ENCODE assay signal across 8 mouse cellular contexts in genomic region chr12:13268412-13268811, GRCm38 (mm10). TPM values are rescaled to one million over a fixed set of nuclear protein-coding genes. Genes with fewer than 3 reads are reported as not detected.
A peak's percentile ranks its signal among the peaks of the same experiment; 100 is the strongest.
DNase-seq lines count a peak whose midpoint lies in the region; ATAC-seq and TF ChIP-seq lines count a peak whose summit lies in the region.

No protein-coding gene starts in this region.

- peak overlapping the region; percentile 79; the same call in 1 of the 2 replicates for H3K4me3 ChIP-seq in heart, postnatal 0 days (ENCODE audit: low read depth, low read length)
- H3K4me3 ChIP-seq in embryonic facial prominence, embryonic 10.5 days, result peak overlapping the region; percentile 71
- peak overlapping the region; percentile 92 for H3K4me3 ChIP-seq in intestine, embryonic 14.5 days (ENCODE audit: low read depth, low read length)

- 46% methylated on average over 3 of the region's 3 CpGs for WGBS in heart, postnatal 0 days
- 57% methylated on average over 3 of the region's 3 CpGs for WGBS in embryonic facial prominence, embryonic 10.5 days
- WGBS in intestine, embryonic 14.5 days, result 42% methylated on average over 3 of the region's 3 CpGs

- H3K27me3 ChIP-seq in heart, postnatal 0 days (ENCODE audit: control insufficient read depth, insufficient read depth, low read length), result no peaks in the 10 kb centered on the region
- H3K27me3 ChIP-seq in embryonic facial prominence, embryonic 10.5 days (replicated peaks; ENCODE audit: low read depth, poor library complexity, severe bottlenecking), result no peaks in the 10 kb centered on the region
- 0 out of 2 replicates have a peak, but pooled peaks cover 4% of the 10 kb centered on the region for H3K27me3 ChIP-seq in intestine, embryonic 14.5 days (replicated peaks; ENCODE audit: control insufficient read depth, insufficient read depth, low read length)

- no peaks in the 10 kb centered on the region for H3K9me3 ChIP-seq in heart, postnatal 0 days (replicated peaks; ENCODE audit: control insufficient read depth, low read length)
- no peaks in the 10 kb centered on the region for H3K9me3 ChIP-seq in embryonic facial prominence, embryonic 10.5 days
- H3K9me3 ChIP-seq in intestine, embryonic 14.5 days (ENCODE audit: control insufficient read depth, low read length), result no peaks in the 10 kb centered on the region

- H3K4me1 ChIP-seq in heart, postnatal 0 days (ENCODE audit: control insufficient read depth, insufficient read depth), result 0 out of 2 replicates have a peak, but pooled peaks cover 8% of the 10 kb centered on the region
- H3K4me1 ChIP-seq in embryonic facial prominence, embryonic 10.5 days, result peaks cover 14% of the 10 kb centered on the region
- H3K4me1 ChIP-seq in intestine, embryonic 14.5 days (replicated peaks; ENCODE audit: control insufficient read depth, insufficient read depth, low read length), result peaks cover 5% of the 10 kb centered on the region

- no peak for ATAC-seq in heart, postnatal 0 days (ENCODE audit: insufficient read depth, low read depth)
- no peak for ATAC-seq in intestine, embryonic 14.5 days (replicated peaks; ENCODE audit: low FRiP score, low TSS enrichment, low read depth)
- ATAC-seq in monocyte, adult 5-6 weeks (replicated peaks; ENCODE audit: insufficient number of reproducible peaks, low FRiP score, low TSS enrichment, poor library complexity, severe bottlenecking), result 0 out of 2 replicates have a peak, but pooled peaks have one; percentile 6

- H3K9ac ChIP-seq in heart, postnatal 0 days (replicated peaks; ENCODE audit: low read depth, low read length), result 0 out of 2 replicates have a peak overlapping the region, but pooled peaks have one; percentile 69
- H3K9ac ChIP-seq in intestine, embryonic 14.5 days (ENCODE audit: low read length), result peak overlapping the region; percentile 81; the same call in 1 of the 2 replicates

- no peak for TF ChIP-seq CTCF in heart, postnatal 0 days (IDR thresholded peaks at IDR 0.05; ENCODE audit: low read depth)

- no peaks in the 10 kb centered on the region; the same call in 1 of the 2 replicates for H3K36me3 ChIP-seq in heart, postnatal 0 days (replicated peaks; ENCODE audit: control insufficient read depth, insufficient read depth, low read length)
- no peaks in the 10 kb centered on the region for H3K36me3 ChIP-seq in embryonic facial prominence, embryonic 10.5 days (replicated peaks)
- peaks cover 4% of the 10 kb centered on the region for H3K36me3 ChIP-seq in intestine, embryonic 14.5 days (ENCODE audit: control insufficient read depth, insufficient read depth, low read length)

- no peak for DNase-seq in heart, postnatal 0 days (ENCODE audit: low spot score)
- no peak for DNase-seq in heart, adult 9 months (ENCODE audit: low spot score in 2 of 2)
- no peak for DNase-seq in embryonic facial prominence, embryonic 10.5 days (ENCODE audit: low spot score)
- no peak for DNase-seq in intestine, embryonic 14.5 days (ENCODE audit: low spot score)
- DNase-seq in ovary, postnatal 10 days (ENCODE audit: low spot score), result no peak
- DNase-seq in lung, postnatal 36 days, result no peak
- DNase-seq in layer of hippocampus, adult 9-11 months, result no peak

- H3K4me2 ChIP-seq in heart, postnatal 0 days (ENCODE audit: low read depth, low read length), result peak overlapping the region; percentile 58
- H3K4me2 ChIP-seq in intestine, embryonic 14.5 days (ENCODE audit: low read length), result peak overlapping the region; percentile 86

- no peak for TF ChIP-seq EP300 in heart, postnatal 0 days (IDR thresholded peaks at IDR 0.05; ENCODE audit: low read depth)

- H3K27ac ChIP-seq in heart, postnatal 0 days (ENCODE audit: low read depth), result no peak overlapping the region
- H3K27ac ChIP-seq in embryonic facial prominence, embryonic 10.5 days (replicated peaks), result peak overlapping the region; percentile 82
- H3K27ac ChIP-seq in intestine, embryonic 14.5 days (ENCODE audit: low read depth), result no peak overlapping the region; the same call in 1 of the 2 replicates

RNA-seq across cellular contexts. Expression of gene Nbas, which starts 0.5 kb away (rescaled TPM):
- total RNA-seq in heart, postnatal 0 days (2014; rRNA removed; ENCODE audit: low replicate concordance), result 20.2 and 29.1 TPM in 2 replicates
- polyA plus RNA-seq in heart, postnatal 0 days (2015; fragmentation: Nextera tagmentation; extraction: Ambion mirVana), result 3.9 TPM in 2 replicates
- 16.2 and 17.2 TPM in 2 replicates for polyA plus RNA-seq in embryonic facial prominence, embryonic 10.5 days (2016; fragmentation: Nextera tagmentation; extraction: Ambion mirVana)
- 23.6 and 25.7 TPM in 2 replicates for polyA plus RNA-seq in intestine, embryonic 14.5 days (2014; fragmentation: Nextera tagmentation; extraction: Ambion mirVana)
- 15.8 to 25.9 TPM (median 16.4 TPM) in 3 replicates for total RNA-seq in monocyte, adult 5-6 weeks (2017)

RNA-seq across cellular contexts. Expression of gene Ddx1, which starts 19.4 kb away (rescaled TPM):
- 23.8 and 33.7 TPM in 2 replicates for total RNA-seq in heart, postnatal 0 days (2014; rRNA removed; ENCODE audit: low replicate concordance)
- 62.6 TPM in 2 replicates for polyA plus RNA-seq in heart, postnatal 0 days (2015; fragmentation: Nextera tagmentation; extraction: Ambion mirVana)
- 199 and 202 TPM in 2 replicates for polyA plus RNA-seq in embryonic facial prominence, embryonic 10.5 days (2016; fragmentation: Nextera tagmentation; extraction: Ambion mirVana)
- polyA plus RNA-seq in intestine, embryonic 14.5 days (2014; fragmentation: Nextera tagmentation; extraction: Ambion mirVana), result 149 and 170 TPM in 2 replicates
- total RNA-seq in monocyte, adult 5-6 weeks (2017), result 92.7 to 148 TPM (median 106 TPM) in 3 replicates
